Mouse (Mus musculus) fibroblast of lung, adult 2 months (primary cell): ENCODE results near the gene Gm281.

Source experiments
- DNase-seq: peaks from one replicate; pipeline ENCODE4 v3.0.0-alpha.2; 2011; ENCODE audit warnings: low read depth

Gene Gm281

DNA sequence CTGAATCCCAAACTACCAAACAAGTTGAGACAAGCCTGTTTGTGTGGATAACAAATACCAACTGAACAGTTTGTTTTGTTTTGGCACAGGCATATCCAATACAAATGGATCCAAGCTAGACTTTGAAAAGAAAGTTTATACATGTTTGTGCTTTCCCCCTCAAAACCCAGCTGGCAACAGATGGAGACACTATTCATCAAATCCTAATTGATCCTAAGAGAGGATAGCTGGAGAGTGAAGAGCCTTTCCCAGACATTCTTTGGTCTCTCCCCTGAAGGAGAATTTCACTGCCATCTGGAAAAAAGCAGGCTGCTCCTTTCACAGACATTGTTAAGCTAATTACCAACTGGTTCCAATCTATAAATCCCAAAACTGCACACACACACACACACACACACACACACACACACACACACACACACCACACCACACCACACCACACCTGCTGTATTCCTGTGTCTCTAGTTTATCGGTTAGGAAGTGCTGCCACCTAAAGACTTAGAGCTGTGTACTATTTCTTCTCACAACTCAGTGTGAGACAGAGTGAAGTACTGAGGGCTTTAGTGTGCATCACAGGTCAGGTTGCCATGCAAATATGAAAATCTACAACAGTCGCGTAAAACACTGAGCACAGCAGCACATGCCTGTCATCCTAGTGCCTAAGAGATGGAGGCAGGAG is 101.3 kb downstream of the Gm281 start:
- DNase-seq, result no peak

DNA sequence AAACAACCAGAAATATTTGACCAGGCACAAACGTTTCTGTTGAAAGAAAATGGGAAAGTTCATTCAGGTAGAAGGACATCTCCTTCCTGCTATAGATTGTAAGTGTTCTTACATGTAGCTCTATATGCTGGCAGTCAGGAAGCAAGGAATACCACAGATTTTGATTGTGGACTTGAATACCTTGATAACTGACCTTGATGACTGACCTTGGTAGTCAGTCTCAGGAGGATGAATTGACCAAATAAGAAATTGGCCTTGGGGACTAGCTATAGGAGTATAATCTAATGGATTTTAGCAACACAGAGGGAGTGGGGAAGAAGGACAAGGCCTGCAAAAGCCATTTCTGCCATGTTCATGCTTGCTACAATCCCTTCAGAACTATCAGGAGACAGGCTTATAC is 123.8 kb downstream of the Gm281 start:
- DNase-seq, result no peak

DNA sequence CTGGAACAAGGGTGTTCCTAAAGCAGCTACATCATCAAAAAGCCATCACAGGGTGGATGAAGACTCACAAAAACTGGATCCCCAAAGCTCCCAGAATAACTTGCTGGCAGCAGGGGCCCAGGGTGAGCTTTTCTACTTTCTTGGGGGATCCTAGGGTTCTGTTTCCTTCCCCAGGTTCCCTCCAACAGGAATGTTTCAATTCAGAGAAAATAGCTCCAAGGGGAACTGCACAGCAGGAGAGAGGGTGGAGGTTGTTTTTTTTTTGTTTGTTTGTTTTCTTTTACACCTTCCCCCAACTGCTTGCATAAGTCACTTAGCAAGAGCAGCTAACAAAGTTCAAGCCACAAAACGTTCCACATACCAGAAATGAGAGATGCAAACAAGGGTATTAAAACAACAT is 124.3 kb downstream of the Gm281 start:
- no peak for DNase-seq

GRCm38 (mm10) chr14:13782970-13783369 is 131.3 kb downstream of the Gm281 start:
- no peak for DNase-seq

DNA sequence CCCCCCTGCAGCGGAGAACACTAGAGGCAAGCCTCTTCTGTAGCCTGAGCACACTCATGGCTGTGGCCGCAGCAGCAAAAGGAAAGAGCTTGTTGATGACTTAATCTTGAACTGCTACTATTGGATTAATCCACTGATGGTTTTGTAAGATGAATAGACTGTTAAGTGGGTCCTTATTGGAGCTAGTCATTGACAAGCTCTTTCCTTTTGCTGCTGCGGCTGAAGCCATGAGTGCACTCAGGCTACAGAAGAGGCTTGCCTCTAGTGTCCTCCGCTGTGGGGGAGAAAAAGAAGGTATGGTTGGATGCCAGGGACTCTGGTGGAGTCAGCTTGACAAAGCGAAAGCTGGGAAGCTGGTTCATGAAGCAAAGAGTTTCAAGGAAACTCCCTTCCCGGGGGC is 135.9 kb downstream of the Gm281 start:
- DNase-seq, result no peak

GRCm38 (mm10) chr14:13771163-13771562 is 143.1 kb downstream of the Gm281 start:
- no peak for DNase-seq

GRCm38 (mm10) chr14:13770686-13771085 is 143.6 kb downstream of the Gm281 start:
- DNase-seq, result no peak
